Mouse (Mus musculus) hindlimb bud, embryonic 11.5 days (tissue): ENCODE data around the gene Pacs1.
A peak's percentile ranks its signal among the peaks of the same experiment; 100 is the strongest.
"Not testable (repeated sequence)": the region's sequence is repeated elsewhere in the genome, so short reads cannot be mapped to it uniquely, and the experiment has no call there.

Source experiments
- DNase-seq: peaks from one replicate; pipeline ENCODE4 v3.0.0-alpha.2; 2012; ENCODE audit warnings: low read depth, low spot score; ENCODE audit errors: extremely low spot score

Gene Pacs1

GRCm38 (mm10) chr19:5098363-5099143 lies 174.4 kb downstream of the Pacs1 start, which contains the start of gene Cnih2:
Gene Cnih2 (minus strand): TSS chr19:5098521.
- DNase-seq: no peak

DNA sequence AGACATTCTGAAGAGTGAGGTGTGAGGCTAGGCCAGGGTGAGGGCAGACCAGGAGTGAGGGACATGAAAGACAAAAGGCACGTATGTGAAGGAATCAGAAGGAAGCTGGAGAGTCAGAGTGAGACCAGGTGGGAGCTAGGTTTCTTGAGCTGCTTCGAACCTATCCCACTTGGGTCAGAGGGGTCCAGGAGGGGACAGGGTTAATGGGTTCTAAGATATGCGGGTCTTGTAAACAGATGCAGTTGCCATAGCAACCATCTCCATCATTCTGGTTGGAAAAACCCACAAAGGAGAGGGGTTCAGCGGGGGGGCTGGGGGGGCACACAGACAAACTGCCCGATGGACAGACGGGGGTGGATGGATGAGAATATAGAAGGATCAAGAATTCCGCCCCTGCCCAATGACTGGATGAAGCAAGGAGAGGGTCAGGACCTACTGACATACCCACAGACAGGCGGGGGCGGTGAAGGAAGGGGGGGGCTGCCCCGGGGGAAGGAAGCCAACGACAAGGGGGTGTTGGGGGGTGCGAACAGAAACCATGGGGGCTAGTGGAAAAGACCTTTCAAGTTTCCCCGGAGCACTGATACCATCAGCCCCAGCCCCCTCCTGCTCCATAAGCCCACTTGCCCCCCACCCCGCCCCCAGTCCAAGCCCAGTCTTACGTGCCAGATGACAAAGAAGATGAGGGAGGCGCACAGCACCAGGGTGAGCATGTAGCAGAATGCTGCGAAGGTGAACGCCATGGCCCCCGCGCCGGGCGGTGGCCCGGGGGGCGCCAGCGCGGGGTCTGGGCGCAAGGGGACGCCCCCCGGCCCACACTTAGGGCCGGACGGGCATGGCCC lies 175.2 kb downstream of the Pacs1 start:
- DNase-seq: no peak

DNA sequence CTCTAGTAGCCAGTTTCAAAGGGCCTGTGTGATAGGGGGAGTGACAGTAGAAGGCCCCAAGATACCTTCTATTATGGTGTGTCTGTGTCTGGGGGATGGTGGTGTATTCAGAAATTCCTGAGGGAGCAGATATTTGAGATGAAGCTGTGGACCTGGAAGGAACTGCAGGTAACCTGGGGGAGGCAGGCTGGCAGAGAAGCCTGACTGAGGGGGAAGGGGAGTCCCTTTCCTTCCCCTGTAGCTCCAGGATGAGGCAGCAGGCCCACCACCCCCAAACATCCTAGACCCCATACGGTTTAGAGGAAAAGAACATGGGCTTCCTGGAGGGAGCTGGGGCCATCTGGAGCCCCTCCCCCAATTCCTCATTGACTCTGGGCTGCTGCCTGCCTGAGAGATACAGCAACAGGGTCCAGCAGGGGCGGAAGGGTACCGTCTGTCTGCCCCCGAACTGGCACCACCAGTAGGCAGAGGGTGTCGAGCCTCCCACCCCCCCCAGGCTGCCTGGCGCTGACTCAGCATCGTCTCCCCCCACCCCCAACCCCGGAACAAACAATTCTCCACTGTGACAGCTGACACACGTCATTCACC lies 176.9 kb downstream of the Pacs1 start:
- DNase-seq: no peak

- no peak for DNase-seq
These were observed 178.0 kb downstream of the Pacs1 start for GRCm38 (mm10) chr19:5094746-5095417.

DNA sequence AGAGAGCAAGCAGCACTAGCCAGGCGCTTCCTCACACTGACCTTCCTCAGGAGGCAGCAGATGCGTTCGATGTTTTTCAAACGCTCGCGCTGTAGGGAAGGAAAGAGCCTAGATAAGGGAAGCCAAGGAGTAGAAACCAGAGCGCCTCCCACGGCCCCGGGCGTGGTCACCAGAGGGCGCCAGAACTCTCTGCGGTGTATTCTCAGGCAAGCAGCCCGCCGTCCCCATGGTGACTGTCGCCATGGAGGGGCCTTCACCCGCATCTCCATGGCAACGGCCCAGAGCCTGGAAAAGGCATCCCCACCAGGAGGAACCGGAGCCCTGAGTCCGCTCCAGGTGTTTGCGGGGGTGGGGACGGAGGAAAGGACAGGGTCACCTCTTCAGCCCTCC lies 178.7 kb downstream of the Pacs1 start:
- no peak for DNase-seq

DNA sequence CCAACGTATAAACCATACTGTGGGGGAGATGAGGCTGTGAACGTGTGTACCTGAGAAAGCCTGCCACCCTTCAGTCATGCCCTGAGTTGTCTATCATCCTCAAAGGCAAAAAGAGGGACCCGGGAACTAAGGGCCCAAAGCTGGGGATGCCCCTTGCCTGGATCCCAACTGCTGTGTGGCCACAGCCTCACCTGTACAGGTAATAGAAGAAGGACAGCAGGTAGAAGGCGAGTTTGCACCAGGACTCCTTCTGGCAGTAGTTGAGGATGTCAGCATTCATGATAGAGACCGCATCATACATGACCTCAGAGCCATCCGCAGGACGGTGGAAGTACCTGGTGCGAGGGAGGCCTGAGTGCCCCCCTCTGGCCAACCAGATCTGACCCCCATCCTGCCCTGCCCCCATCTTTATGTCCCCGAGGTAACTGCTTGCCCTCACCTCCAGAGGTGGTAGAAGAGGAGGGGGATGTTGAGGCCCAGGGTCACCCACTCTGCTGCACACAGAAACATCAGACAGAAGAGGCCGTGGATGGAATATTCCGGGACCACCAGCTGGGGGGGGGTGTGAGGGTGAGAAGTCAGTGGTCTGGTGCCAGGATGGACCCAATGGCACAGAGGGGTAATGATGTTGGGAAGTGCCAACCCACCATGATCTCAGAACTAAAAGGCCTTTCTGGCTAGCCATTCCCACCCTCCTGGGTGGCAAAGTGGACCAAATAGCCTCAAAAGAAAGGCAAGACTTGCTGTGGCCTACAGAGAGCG lies 179.3 kb downstream of the Pacs1 start:
- no peak for DNase-seq

GRCm38 (mm10) chr19:5092083-5092482 lies 180.8 kb downstream of the Pacs1 start:
- no peak for DNase-seq

GRCm38 (mm10) chr19:5089324-5089723 lies 183.6 kb downstream of the Pacs1 start:
- no peak for DNase-seq

DNA sequence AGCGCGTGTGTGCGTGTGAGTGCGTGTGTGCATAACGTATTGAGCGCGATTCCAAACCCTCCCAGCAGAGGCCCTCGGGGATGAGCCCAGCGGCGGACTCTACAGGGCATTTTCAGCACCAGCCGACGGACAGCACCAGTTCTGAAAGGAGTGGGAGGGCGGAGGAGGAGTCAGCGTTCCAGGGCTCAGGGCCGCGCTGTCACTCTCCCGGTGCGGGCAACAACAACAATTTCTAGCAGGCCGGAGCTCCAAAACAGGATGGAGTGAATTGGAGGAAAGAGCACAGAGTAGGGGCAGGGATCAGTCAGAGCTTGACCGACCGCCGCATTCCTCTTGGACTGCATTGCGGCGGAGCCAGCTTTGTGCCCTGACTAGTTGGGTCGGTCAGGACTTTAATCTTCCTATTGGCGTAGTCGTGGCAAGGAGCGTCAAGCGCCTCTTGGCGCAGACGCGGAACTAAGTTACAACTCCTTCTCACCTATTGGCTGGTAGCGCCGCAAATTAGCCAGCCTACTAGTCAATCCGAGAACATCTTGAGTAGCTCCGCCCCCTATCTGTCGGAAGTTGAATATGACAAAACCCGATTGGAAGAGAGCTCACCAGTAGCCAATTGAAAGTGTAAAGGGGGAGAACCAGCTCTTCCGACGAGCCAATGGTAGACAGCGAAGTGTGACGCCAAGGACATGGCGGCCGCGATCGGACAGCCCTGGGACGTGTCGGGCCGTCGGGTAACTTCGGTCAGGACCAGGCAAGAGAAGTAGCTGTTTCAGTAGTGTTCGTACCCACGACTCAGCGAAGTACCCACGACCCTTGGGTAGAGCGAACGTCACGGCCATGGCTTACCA lies 184.8 kb downstream of the Pacs1 start, which contains the start of gene Yif1a:
TSS of gene Yif1a (plus strand) at position 655 of the 845 bp plus-strand sequence.
- peak; percentile 97 for DNase-seq

DNA sequence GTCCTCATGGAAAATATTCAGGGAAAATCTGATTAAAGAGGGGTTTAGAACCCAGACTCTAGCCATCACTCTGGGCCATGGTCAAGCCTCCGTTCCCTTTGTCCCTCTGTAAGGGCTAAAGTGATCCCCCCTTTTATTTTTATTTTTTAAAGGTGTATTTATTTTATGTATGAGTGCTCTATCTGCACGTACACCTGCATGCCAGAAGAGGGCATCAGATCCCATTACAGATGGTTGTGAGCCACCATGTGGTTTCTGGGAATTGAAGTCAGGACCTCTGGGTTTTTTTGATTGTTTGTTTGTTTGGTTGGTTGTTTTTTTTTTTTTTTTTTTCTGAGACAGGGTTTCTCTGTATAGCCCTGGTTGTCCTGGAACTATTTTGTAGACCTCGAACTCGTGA lies 186.4 kb downstream of the Pacs1 start:
- not testable (repeated sequence) for DNase-seq

- no peak for DNase-seq
These were observed 187.6 kb downstream of the Pacs1 start, which contains the start of gene Tmem151a for GRCm38 (mm10) chr19:5085145-5085863. Gene Tmem151a (minus strand): TSS chr19:5085531.

DNA sequence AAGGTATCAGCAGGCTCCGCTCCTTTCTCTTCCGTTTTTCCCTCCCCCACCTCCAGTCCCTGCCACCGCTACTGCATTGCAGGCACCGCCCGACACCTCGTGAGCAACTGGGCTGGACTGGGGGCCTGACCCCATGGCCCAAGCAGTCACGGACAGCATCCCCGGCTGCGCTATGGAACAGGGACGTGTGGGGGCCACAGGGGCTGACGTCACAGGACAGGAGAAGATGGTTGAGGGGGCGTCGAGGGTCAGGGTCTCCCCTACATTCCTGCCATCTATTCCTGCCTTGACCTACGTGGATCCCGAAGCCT lies 188.1 kb downstream of the Pacs1 start:
- no peak for DNase-seq

DNA sequence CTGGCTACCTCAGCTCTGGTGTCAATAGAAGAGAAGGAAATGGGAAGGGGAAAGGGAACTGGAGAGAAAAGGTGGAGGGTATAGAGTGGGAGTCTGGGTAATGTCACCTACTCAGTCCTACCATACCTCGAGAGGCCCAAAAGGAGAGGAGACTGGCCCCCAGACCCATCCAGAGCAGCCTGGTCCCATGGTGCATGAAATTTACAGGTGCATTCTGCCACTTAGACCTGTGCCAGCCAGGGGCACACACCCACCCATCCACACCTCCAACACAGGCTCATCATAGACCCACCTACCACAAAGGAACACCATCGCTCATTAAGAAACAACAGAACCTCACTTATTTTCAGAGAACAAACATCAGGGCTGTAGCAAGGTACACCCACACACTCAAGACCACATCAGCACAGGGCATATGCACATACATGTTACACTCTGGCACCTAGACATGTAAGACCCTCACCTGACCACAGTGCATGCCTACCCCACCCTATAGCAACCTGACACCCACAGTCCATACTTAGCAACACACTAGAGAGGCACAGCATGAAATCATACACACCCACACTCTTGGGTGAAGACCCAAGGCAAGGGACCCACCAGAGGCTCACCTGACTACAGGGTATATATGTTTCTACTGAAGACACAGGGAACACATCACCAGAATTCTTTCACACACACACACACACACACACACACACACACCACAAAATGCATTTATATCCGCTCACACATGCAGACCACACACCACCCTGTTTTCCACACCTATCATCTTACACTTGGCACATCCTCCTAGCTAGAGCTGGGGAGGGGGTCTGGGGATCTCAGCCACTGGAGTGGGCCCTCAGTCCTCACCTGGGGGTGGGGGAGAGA lies 188.7 kb downstream of the Pacs1 start:
- DNase-seq: no peak
